Mouse (Mus musculus) hindbrain, embryonic 14.5 days (tissue): Measurements from ENCODE around the gene Myrf. TPM values are rescaled to one million over a fixed set of nuclear protein-coding genes. Genes with fewer than 3 reads are reported as not detected.
A peak's percentile ranks its signal among the peaks of the same experiment; 100 is the strongest.

Experiments
- ATAC-seq: fragments of 200-750 bp; cut with Nextera tagmentation; 2 replicates; pipeline ENCODE4 v1.8.0; 2017; ENCODE audit warnings: moderate number of reproducible peaks, mild to moderate bottlenecking, moderate TSS enrichment, moderate library complexity; ENCODE audit not compliant: low FRiP score
- DNase-seq: peaks from one replicate; pipeline ENCODE4 v3.0.0-alpha.2; 2015; ENCODE audit warnings: low spot score
- H3K27ac ChIP-seq: fragments of 300-500 bp; sonication (generic); 2 replicates; pipeline ENCODE4 v1.5.1; 2014; ENCODE audit warnings: mild to moderate bottlenecking, moderate library complexity
- H3K27me3 ChIP-seq: fragments of 300-500 bp; sonication (generic); 2 replicates; pipeline ENCODE4 v1.6.1; 2014; ENCODE audit warnings: mild to moderate bottlenecking, low read length, mixed read lengths; ENCODE audit not compliant: control insufficient read depth, insufficient read depth
- H3K36me3 ChIP-seq: fragments of 300-500 bp; sonication (generic); replicated peaks from 2 replicates; pipeline ENCODE4 v1.6.1; 2014; ENCODE audit not compliant: control insufficient read depth, insufficient read depth
- H3K4me1 ChIP-seq: fragments of 300-500 bp; sonication (generic); replicated peaks from 2 replicates; pipeline ENCODE4 v1.6.1; 2014; ENCODE audit warnings: antibody characterized with exemption, low read length, mixed read lengths; ENCODE audit not compliant: control insufficient read depth, insufficient read depth
- H3K4me2 ChIP-seq: fragments of 300-500 bp; sonication (generic); replicated peaks from 2 replicates; pipeline ENCODE4 v1.6.1; 2014; ENCODE audit warnings: mild to moderate bottlenecking, moderate library complexity
- H3K4me3 ChIP-seq: fragments of 300-500 bp; sonication (generic); replicated peaks from 2 replicates; pipeline ENCODE4 v1.5.1; 2014; ENCODE audit warnings: mild to moderate bottlenecking, low read length
- H3K9ac ChIP-seq: fragments of 300-500 bp; sonication (generic); 2 replicates; pipeline ENCODE4 v1.6.1; 2014
- H3K9me3 ChIP-seq: fragments of 300-500 bp; sonication (generic); 2 replicates; pipeline ENCODE4 v1.6.1; 2016; ENCODE audit warnings: low read length; ENCODE audit not compliant: control insufficient read depth
- WGBS: fragments of 180-500 bp; shearing (Covaris S2); extraction: QIAGEN DNeasy Blood & Tissue Kit; methylation state at CpG from one replicate; pipeline ENCODE4 v1.1.7; 2014; 5-methylcytosine and 5-hydroxymethylcytosine counted together
- polyA plus RNA-seq: library from polyadenylated mRNA; unstranded; fragments of >200 nt; fragmentation: Nextera tagmentation; extraction: Ambion mirVana; gene quantifications from 2 replicates; pipeline ENCODE4 v1.2.1, GENCODE M21; 2014

Gene Myrf
- polyA plus RNA-seq, 1 experiment from 2014 or later, result 1.3 TPM

DNA sequence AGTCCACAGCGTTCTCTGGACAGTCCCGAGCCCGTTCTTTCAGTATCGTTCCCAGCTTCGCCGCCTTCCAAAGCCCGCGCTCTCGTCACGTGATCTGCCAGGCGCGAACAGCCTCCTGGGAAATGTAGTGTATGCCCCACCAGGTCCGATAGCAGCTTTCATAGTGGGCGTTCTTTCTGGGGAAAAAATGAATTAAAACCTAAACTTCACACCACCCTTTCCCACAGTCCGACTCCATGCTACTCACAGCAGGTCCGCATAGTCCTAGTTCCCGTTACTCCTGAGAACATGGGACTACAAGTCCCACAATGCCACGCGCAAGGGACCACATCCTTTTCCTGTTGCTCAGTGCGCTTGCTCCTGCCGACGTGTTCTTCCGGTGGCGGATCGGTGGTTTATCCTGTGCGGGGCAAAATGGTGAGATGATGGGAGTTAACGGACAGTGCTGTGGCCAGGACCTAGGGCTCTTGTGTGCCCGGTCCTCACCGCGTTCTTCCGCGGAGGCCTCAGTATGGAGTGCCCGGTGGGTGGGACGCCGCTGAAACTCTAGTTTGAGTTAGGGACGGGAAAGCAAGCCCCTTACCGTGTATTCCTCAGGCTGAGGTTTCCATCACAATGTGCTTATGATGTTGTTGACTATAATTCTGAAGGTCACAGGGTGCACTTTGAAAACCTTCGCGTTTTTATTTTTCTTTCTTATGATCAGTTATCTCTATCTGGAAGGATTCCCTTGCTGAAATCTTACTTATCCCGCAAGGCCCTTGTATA, 36.5 kb downstream of the Myrf start, which contains the start of the genes Tmem258 and Fen1:
Gene Tmem258 (plus strand): TSS at position 167 of the 768 bp plus-strand sequence.
Gene Fen1 (minus strand): TSS at position 322 of the 768 bp plus-strand sequence.
- WGBS, result under 1% methylated on average over 40 of the region's 40 CpGs
- Histone ChIP-seq H3K4me1 (peaks cover 16% of the 10 kb centered on the region), H3K27ac (peak within 1 kb of the TSS; percentile 84), H3K9me3 (no peaks in the 10 kb centered on the region), H3K4me2 (peak within 1 kb of the TSS; percentile 82), H3K9ac (peak within 1 kb of the TSS; percentile 82), H3K36me3 (peaks cover 53% of the 10 kb centered on the region), H3K27me3 (no peaks in the 10 kb centered on the region), H3K4me3 (peak within 1 kb of the TSS; percentile 52)
- DNase-seq (peak; percentile 92), ATAC-seq (peak; percentile 95)

DNA sequence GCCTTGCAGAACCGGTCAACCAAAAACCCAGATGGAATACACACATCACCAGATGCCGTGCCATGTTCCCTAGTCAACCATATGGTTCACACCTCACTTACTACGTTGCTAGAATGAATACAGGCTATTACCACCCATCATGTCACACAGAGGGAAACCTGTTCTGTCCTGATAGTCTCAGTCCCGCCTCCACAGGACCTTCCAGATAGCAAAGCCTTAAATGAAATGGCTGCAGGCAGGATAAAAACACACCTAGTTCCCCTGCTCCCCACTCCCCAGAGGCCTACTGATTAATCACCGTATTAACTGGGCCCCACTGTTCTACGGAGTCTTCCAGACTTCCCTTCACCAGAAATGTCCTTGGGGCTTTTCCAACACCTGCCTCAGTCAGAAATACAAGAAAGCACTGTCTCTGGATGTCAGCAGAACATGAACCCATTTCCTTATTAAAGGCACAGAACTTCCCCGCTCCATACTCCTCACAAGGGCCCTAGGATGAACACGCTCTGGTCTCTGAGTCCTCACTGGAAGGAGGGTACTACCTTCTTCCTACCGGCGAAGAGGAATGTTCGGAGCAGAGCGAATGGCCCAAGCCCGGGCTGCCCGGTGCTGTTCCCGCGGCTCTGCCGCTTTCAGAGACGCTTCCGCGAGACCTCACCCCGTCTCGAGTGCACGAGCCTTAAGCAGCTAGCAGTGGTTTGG, 37.3 kb downstream of the Myrf start:
- Histone ChIP-seq H3K4me1 (peaks cover 16% of the 10 kb centered on the region), H3K9me3 (no peaks in the 10 kb centered on the region), H3K27ac (no peak overlapping the region), H3K36me3 (peaks cover 46% of the 10 kb centered on the region), H3K9ac (peak overlapping the region; percentile 82), H3K27me3 (no peaks in the 10 kb centered on the region), H3K4me3 (peak overlapping the region; percentile 52), H3K4me2 (peak overlapping the region; percentile 82)
- DNase-seq (no peak), ATAC-seq (no peak; the same call in 1 of the 2 replicates)
- WGBS, result 4% methylated on average over 23 of the region's 23 CpGs

DNA sequence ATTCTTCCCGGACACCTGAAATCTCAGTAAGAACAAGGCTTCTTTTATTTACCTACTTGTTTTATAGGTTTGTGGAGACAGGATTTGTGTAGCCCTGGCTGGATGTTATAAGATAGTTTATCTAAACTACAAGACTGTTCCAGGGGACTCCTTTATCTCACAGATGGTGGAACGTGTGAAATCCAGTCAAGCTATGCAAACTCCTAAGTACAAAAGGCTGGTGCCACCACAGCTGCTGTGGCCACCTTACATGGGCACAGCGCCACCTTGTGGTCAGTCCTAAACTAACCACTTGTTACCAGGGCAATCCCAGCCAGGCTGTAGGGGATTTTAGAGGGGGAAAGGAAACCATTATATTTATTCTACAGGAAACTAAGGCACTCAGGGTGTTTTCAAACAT, 41.8 kb downstream of the Myrf start:
- Histone ChIP-seq H3K4me1 (peaks cover 9% of the 10 kb centered on the region), H3K9me3 (no peaks in the 10 kb centered on the region), H3K27ac (no peak overlapping the region), H3K9ac (no peak overlapping the region), H3K4me3 (no peak overlapping the region), H3K36me3 (peaks cover 58% of the 10 kb centered on the region), H3K27me3 (no peaks in the 10 kb centered on the region), H3K4me2 (no peak overlapping the region)
- DNase-seq (peak; percentile 91), ATAC-seq (peak; percentile 46; the same call in 1 of the 2 replicates)
- WGBS, result 31% methylated on average over 3 of the region's 3 CpGs

- Histone ChIP-seq H3K4me3 (no peak overlapping the region), H3K4me2 (no peak overlapping the region), H3K9ac (no peak overlapping the region), H3K4me1 (peaks cover 7% of the 10 kb centered on the region), H3K27ac (no peak overlapping the region), H3K27me3 (no peaks in the 10 kb centered on the region), H3K36me3 (peaks cover 63% of the 10 kb centered on the region), H3K9me3 (no peaks in the 10 kb centered on the region)
- 78% methylated on average over 2 of the region's 2 CpGs for whole genome bisulfite sequencing
- DNase-seq (no peak), ATAC-seq (no peak)
Measured at GRCm38 (mm10) chr19:10198286-10198685, 42.3 kb downstream of the Myrf start.

GRCm38 (mm10) chr19:10197130-10197529, 43.4 kb downstream of the Myrf start:
- no peaks in the 10 kb centered on the region for H3K27me3 ChIP-seq

DNA sequence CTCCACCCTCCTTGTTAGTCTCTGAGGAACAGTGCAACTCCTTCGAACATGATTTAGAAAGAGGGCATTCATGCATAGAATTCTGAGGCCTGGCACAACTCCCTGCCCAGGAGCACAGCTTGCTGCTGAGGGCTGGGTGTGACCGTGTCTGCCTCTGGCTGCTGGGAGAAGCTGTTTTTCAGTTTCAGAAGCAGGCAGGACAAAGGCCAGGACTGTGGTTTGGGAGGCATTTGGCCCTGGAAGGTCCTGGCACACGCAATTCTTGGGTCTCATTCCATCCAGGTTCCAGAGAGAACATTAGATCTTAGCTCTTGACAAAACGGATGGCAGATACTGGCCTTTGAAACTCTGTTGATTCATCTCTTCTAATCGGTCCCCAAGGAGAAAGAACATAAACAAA, 45.3 kb downstream of the Myrf start:
- no peak for ATAC-seq
- H3K9me3 ChIP-seq, result no peaks in the 10 kb centered on the region
- no peak overlapping the region for H3K4me3 ChIP-seq
- H3K36me3 ChIP-seq, result peaks cover 84% of the 10 kb centered on the region
- H3K27me3 ChIP-seq, result no peaks in the 10 kb centered on the region
- H3K9ac ChIP-seq, result no peak overlapping the region
- H3K4me1 ChIP-seq, result no peaks in the 10 kb centered on the region
- 76% methylated on average over 5 of the region's 5 CpGs for WGBS
- DNase-seq, result no peak
- no peak overlapping the region for H3K4me2 ChIP-seq
- no peak overlapping the region for H3K27ac ChIP-seq

More at GRCm38 (mm10) chr19:10197130-10197529, 43.4 kb downstream of the Myrf start:
- no peak overlapping the region for H3K27ac ChIP-seq
- 90% methylated on average over 4 of the region's 4 CpGs for WGBS
- H3K4me2 ChIP-seq, result no peak overlapping the region
- no peak overlapping the region for H3K9ac ChIP-seq
- ATAC-seq, result no peak
- no peak for DNase-seq
- peaks cover 74% of the 10 kb centered on the region for H3K36me3 ChIP-seq
- H3K4me1 ChIP-seq, result no peaks in the 10 kb centered on the region
- no peak overlapping the region for H3K4me3 ChIP-seq
- H3K9me3 ChIP-seq, result no peaks in the 10 kb centered on the region

DNA sequence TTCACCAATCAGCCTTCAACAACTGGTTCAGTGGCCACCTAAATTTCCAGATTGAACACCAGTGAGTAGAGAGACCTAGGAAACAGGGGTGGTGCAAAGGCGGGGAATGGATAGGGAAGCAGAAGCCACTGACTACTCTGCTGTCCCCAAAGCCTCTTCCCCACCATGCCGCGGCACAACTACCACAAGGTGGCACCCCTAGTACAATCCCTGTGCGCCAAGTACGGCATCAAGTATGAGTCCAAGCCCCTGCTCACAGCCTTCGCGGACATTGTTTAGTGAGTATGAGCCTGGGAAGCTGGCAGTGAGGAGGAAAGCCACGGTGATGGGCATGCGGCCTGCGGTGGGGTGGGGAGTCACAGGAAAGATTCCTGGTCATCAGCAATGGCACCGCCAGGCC, 46.2 kb downstream of the Myrf start:
- 92% methylated on average over 11 of the region's 11 CpGs for WGBS
- ATAC-seq, result no peak
- Histone ChIP-seq H3K27me3 (no peaks in the 10 kb centered on the region), H3K27ac (no peak overlapping the region), H3K36me3 (peaks cover 84% of the 10 kb centered on the region), H3K4me2 (no peak overlapping the region), H3K4me1 (no peaks in the 10 kb centered on the region), H3K4me3 (no peak overlapping the region), H3K9ac (no peak overlapping the region), H3K9me3 (no peaks in the 10 kb centered on the region)
- DNase-seq, result no peak

DNA sequence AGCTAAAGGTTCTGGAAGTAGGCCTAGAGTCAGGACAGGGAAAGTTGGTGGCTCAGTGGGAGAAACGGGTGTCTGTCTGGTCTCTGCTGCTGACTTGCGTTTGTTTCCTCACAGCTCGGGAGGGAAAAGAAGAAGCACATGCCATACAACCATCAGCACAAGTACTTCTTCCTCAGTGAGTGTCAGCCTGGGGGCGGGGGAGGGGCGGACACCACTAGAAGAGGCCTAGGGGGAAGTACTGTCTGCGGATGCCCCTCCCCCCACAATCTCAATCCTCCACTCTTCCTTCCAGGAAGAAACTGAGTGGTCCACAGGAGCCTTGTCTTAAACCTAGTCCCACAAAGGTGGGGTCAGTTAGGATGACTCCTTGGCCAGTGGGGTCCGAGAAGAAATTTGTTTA, 49.2 kb downstream of the Myrf start:
- Histone ChIP-seq H3K4me2 (no peak overlapping the region), H3K27me3 (no peaks in the 10 kb centered on the region), H3K27ac (no peak overlapping the region), H3K36me3 (peaks cover 100% of the 10 kb centered on the region), H3K9me3 (no peaks in the 10 kb centered on the region), H3K4me1 (peaks cover 10% of the 10 kb centered on the region; the same call in 1 of the 2 replicates), H3K9ac (no peak overlapping the region), H3K4me3 (no peak overlapping the region)
- WGBS, result 80% methylated on average over 7 of the region's 7 CpGs
- no peak for ATAC-seq
- no peak for DNase-seq

DNA sequence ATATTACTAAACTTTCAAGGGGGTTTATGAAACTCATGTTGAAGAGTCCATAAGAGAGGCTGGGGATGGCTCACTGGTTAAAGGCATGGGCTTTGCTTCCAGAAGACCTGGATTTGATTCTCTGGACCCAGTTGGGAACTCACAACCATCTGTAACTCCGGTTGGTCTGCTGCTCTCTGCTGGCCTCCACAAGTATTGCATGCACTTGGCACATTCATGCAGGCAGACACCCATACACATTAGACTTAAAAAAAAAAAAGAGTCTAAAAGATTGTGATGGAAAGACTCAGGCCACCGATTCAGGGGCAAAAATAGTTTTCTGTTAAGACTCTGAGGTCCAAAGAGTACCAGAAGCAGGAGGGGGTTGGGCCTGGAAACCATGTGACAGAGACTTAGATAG, 49.8 kb downstream of the Myrf start:
- Histone ChIP-seq H3K27ac (no peak overlapping the region), H3K36me3 (peaks cover 100% of the 10 kb centered on the region), H3K4me3 (no peak overlapping the region), H3K4me1 (peaks cover 15% of the 10 kb centered on the region), H3K4me2 (no peak overlapping the region), H3K27me3 (no peaks in the 10 kb centered on the region), H3K9ac (no peak overlapping the region), H3K9me3 (no peaks in the 10 kb centered on the region)
- DNase-seq, result peak; percentile 79
- no peak for ATAC-seq
- 36% methylated on average over 2 of the region's 2 CpGs for whole genome bisulfite sequencing
